Mouse (Mus musculus) intestine, embryonic 14.5 days (tissue): Measurements from ENCODE around the gene Capzb. TPM values are rescaled to one million over a fixed set of nuclear protein-coding genes. Genes with fewer than 3 reads are reported as not detected.

ENCODE experiments used
- ATAC-seq: fragments of 200-750 bp; cut with Nextera tagmentation; replicated peaks from 2 replicates; pipeline ENCODE4 v1.8.0; 2017; ENCODE audit warnings: low read depth, moderate number of reproducible peaks, moderate TSS enrichment, moderate library complexity; ENCODE audit not compliant: low FRiP score, low TSS enrichment
- DNase-seq: peaks from one replicate; pipeline ENCODE4 v3.0.0-alpha.2; 2018; ENCODE audit warnings: low spot score
- H3K27ac ChIP-seq: fragments of 300-500 bp; sonication (generic); 2 replicates; pipeline ENCODE4 v1.5.1; 2014; ENCODE audit warnings: low read depth, mild to moderate bottlenecking, control low read depth
- H3K27me3 ChIP-seq: fragments of 300-500 bp; sonication (generic); replicated peaks from 2 replicates; pipeline ENCODE4 v1.6.1; 2014; ENCODE audit warnings: low read length, control low read depth; ENCODE audit not compliant: control insufficient read depth, insufficient read depth
- H3K36me3 ChIP-seq: fragments of 300-500 bp; sonication (generic); 2 replicates; pipeline ENCODE4 v1.6.1; 2014; ENCODE audit warnings: low read length, control low read depth; ENCODE audit not compliant: control insufficient read depth, insufficient read depth
- H3K4me1 ChIP-seq: fragments of 300-500 bp; sonication (generic); replicated peaks from 2 replicates; pipeline ENCODE4 v1.6.1; 2014; ENCODE audit warnings: low read length, control low read depth, mixed read lengths; ENCODE audit not compliant: control insufficient read depth, insufficient read depth
- H3K4me2 ChIP-seq: fragments of 300-500 bp; sonication (generic); 2 replicates; pipeline ENCODE4 v1.6.1; 2014; ENCODE audit warnings: low read length
- H3K4me3 ChIP-seq: fragments of 300-500 bp; sonication (generic); 2 replicates; pipeline ENCODE4 v1.5.1; 2014; ENCODE audit warnings: low read depth, low read length, control low read depth, mixed read lengths
- H3K9ac ChIP-seq: fragments of 300-500 bp; sonication (generic); 2 replicates; pipeline ENCODE4 v1.6.1; 2014; ENCODE audit warnings: mild to moderate bottlenecking, low read length
- H3K9me3 ChIP-seq: fragments of 300-500 bp; sonication (generic); 2 replicates; pipeline ENCODE4 v1.6.1; 2016; ENCODE audit warnings: low read length, control low read depth; ENCODE audit not compliant: control insufficient read depth
- WGBS: fragments of 180-500 bp; shearing (Covaris S2); extraction: QIAGEN DNeasy Blood & Tissue Kit; methylation state at CpG from one replicate; pipeline ENCODE4 v1.1.7; 2014; 5-methylcytosine and 5-hydroxymethylcytosine counted together
- polyA plus RNA-seq: library from polyadenylated mRNA; unstranded; fragments of >200 nt; fragmentation: Nextera tagmentation; extraction: Ambion mirVana; gene quantifications from 2 replicates; pipeline ENCODE4 v1.2.1, GENCODE M21; 2014

The Capzb gene
- 313 and 325 TPM in 2 replicates for polyA plus RNA-seq

- H3K4me1 ChIP-seq = peaks cover 48% of the 10 kb centered on the region
- ATAC-seq (peak; percentile 98), DNase-seq (peak; percentile 98)
- peak within 1 kb of the TSS; percentile 99 for H3K4me3 ChIP-seq
- peak within 1 kb of the TSS; percentile 85 for H3K27ac ChIP-seq
- H3K9ac ChIP-seq = peak within 1 kb of the TSS; percentile 88
- no peaks in the 10 kb centered on the region for H3K27me3 ChIP-seq
- peaks cover 13% of the 10 kb centered on the region; the same call in 1 of the 2 replicates for H3K36me3 ChIP-seq
- no peaks in the 10 kb centered on the region for H3K9me3 ChIP-seq
- under 1% methylated on average over 55 of the region's 69 CpGs for WGBS
- H3K4me2 ChIP-seq = peak within 1 kb of the TSS; percentile 97
These were observed at the start of gene Capzb for GRCm38 (mm10) chr4:139192499-139193175. Capzb (plus strand) TSS chr4:139192899.

DNA sequence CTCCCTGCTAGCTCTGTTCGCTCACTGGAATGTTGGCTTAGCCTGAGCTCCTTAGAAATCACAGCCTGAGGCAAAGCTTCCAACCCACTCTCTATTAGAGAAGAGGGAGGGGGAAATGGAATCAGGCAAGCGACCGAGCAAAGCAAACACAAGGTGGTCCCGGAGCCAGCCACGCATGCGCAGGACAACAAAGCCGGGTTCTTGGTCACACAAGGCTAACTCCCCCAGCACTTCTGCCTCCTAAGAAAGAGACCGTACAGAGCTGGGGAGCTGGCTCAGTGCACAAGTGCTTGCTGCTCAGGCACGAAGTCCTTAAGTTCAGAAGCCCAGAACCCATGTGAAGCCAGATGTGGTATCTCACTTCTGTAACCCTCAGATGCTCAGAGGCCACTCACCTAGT is 49.7 kb upstream of the Capzb start:
- Histone ChIP-seq H3K27me3 (no peaks in the 10 kb centered on the region), H3K4me1 (0 out of 2 replicates have a peak, but pooled peaks cover 3% of the 10 kb centered on the region), H3K36me3 (no peaks in the 10 kb centered on the region), H3K4me3 (no peak overlapping the region), H3K9me3 (no peaks in the 10 kb centered on the region), H3K4me2 (0 out of 2 replicates have a peak overlapping the region, but pooled peaks have one; percentile 12), H3K27ac (no peak overlapping the region), H3K9ac (no peak overlapping the region)
- 59% methylated on average over 9 of the region's 9 CpGs for WGBS
- no peak for ATAC-seq
- DNase-seq = peak; percentile 59

GRCm38 (mm10) chr4:139144577-139144976 is 48.1 kb upstream of the Capzb start:
- no peak overlapping the region for H3K4me2 ChIP-seq
- ATAC-seq (no peak), DNase-seq (no peak)
- no peaks in the 10 kb centered on the region for H3K27me3 ChIP-seq
- no peaks in the 10 kb centered on the region for H3K36me3 ChIP-seq
- H3K4me3 ChIP-seq = no peak overlapping the region
- peaks cover 3% of the 10 kb centered on the region; the same call in 1 of the 2 replicates for H3K9me3 ChIP-seq
- no peak overlapping the region for H3K27ac ChIP-seq
- 0 out of 2 replicates have a peak, but pooled peaks cover 3% of the 10 kb centered on the region for H3K4me1 ChIP-seq
- H3K9ac ChIP-seq = no peak overlapping the region
- 89% methylated on average over 4 of the region's 4 CpGs for WGBS

DNA sequence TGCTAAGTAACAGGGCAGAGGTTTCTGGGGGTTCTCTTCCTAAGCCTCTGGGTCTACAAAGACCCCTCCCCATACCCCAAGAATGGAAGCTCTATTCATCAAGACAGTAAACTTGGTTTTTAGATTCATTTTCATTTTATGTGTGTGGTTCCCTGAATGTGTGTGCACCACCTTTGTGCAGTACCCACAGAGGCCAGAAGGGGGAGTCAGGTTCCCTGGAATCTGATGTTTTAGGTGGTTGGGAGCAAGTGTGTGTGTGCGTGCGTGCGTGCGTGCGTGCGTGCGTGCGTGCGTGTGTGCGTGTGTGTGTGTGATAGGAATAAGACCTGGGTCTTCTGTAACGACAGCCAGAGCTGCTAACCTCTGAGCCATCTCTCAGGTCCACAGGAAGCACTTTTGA is 47.5 kb upstream of the Capzb start:
- DNase-seq (no peak), ATAC-seq (no peak)
- no peak overlapping the region for H3K4me2 ChIP-seq
- H3K9ac ChIP-seq = no peak overlapping the region
- 0 out of 2 replicates have a peak, but pooled peaks cover 3% of the 10 kb centered on the region for H3K4me1 ChIP-seq
- H3K4me3 ChIP-seq = no peak overlapping the region
- no peaks in the 10 kb centered on the region for H3K36me3 ChIP-seq
- no peak overlapping the region for H3K27ac ChIP-seq
- 92% methylated on average over 11 of the region's 11 CpGs for WGBS
- H3K9me3 ChIP-seq = peaks cover 3% of the 10 kb centered on the region; the same call in 1 of the 2 replicates
- H3K27me3 ChIP-seq = no peaks in the 10 kb centered on the region

- ATAC-seq (no peak), DNase-seq (no peak)
- Histone ChIP-seq H3K27ac (no peak overlapping the region), H3K4me3 (no peak overlapping the region), H3K27me3 (no peaks in the 10 kb centered on the region), H3K36me3 (no peaks in the 10 kb centered on the region), H3K4me1 (0 out of 2 replicates have a peak, but pooled peaks cover 3% of the 10 kb centered on the region), H3K9ac (no peak overlapping the region), H3K4me2 (no peak overlapping the region), H3K9me3 (peaks cover 6% of the 10 kb centered on the region; the same call in 1 of the 2 replicates)
- 80% methylated on average over 5 of the region's 5 CpGs for WGBS
These were observed 45.9 kb upstream of the Capzb start for GRCm38 (mm10) chr4:139146760-139147159.

DNA sequence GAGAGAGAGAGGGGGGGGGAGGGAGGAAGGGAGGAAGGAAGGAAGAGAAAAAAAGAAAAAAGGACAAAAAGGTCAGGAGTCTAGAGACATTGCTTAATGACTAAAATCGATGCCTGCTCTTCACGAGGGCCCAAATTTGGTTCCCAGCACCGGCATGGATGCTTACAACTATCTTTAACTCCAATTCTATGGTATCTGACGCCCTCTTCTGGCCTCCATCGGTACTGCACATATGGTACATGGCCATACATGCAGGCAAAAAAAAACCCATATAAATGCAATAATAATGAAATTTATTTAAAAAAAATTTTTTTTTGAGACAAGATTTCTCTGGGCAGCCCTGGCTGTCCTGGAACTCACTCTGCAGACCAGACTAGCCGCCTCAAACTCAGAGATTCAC is 41.3 kb upstream of the Capzb start:
- no peak for DNase-seq
- no peaks in the 10 kb centered on the region for H3K27me3 ChIP-seq
- no peak overlapping the region for H3K27ac ChIP-seq
- no peaks in the 10 kb centered on the region for H3K4me1 ChIP-seq
- WGBS = 64% methylated on average over 6 of the region's 6 CpGs
- no peaks in the 10 kb centered on the region for H3K36me3 ChIP-seq
- no peak overlapping the region for H3K9ac ChIP-seq
- ATAC-seq = no peak
- peaks cover 6% of the 10 kb centered on the region; the same call in 1 of the 2 replicates for H3K9me3 ChIP-seq
- H3K4me2 ChIP-seq = no peak overlapping the region
- no peak overlapping the region for H3K4me3 ChIP-seq

- no peaks in the 10 kb centered on the region for H3K36me3 ChIP-seq
- DNase-seq (no peak), ATAC-seq (no peak)
- no peaks in the 10 kb centered on the region for H3K27me3 ChIP-seq
- H3K4me2 ChIP-seq = no peak overlapping the region
- 77% methylated on average over 20 of the region's 20 CpGs for WGBS
- 0 out of 2 replicates have a peak, but pooled peaks cover 3% of the 10 kb centered on the region for H3K9me3 ChIP-seq
- H3K27ac ChIP-seq = no peak overlapping the region
- H3K4me1 ChIP-seq = no peaks in the 10 kb centered on the region
- no peak overlapping the region for H3K9ac ChIP-seq
- no peak overlapping the region for H3K4me3 ChIP-seq
These were observed 38.0 kb upstream of the Capzb start for GRCm38 (mm10) chr4:139154576-139155307.

DNA sequence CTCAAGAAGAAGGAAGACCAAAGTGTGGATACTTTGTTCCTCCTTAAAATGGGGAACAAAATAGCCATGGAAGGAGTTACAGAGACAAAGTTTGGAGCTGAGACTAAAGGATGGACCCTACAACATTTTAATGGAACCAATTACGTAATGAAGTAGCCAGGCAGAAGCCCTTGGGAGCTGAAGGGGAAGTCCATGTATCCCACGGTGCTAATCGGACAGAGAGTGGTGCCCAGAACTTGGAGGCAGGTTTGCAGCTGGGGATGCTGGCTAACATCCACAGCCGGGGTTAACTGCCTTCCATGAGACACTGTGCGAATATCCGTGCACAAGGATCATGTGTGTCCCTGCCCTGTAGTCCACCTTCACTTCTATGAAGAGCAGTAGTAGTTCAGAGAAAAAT is 36.2 kb upstream of the Capzb start:
- H3K4me2 ChIP-seq = no peak overlapping the region
- H3K4me3 ChIP-seq = no peak overlapping the region
- no peak overlapping the region for H3K9ac ChIP-seq
- H3K36me3 ChIP-seq = no peaks in the 10 kb centered on the region
- WGBS = 86% methylated on average over 6 of the region's 6 CpGs
- ATAC-seq (no peak), DNase-seq (no peak)
- H3K4me1 ChIP-seq = no peaks in the 10 kb centered on the region
- H3K27me3 ChIP-seq = no peaks in the 10 kb centered on the region
- H3K27ac ChIP-seq = no peak overlapping the region
- no peaks in the 10 kb centered on the region for H3K9me3 ChIP-seq
